Mouse (Mus musculus) frontal cortex, postnatal 10 days (tissue): ENCODE data around the gene Hlf.

Experiments
- DNase-seq, 2 experiments: peaks; one replicate each; pipeline ENCODE4 v3.0.0; 2022; ENCODE audit warnings: low spot score in 2 of 2, mixed read lengths in 1 of 2

The Hlf gene

GRCm38 (mm10) chr11:90370789-90371291 is 19.9 kb downstream of the Hlf start:
- DNase-seq = no peak

- no peak for DNase-seq
Observed at GRCm38 (mm10) chr11:90370367-90370766, 20.3 kb downstream of the Hlf start.

- peak; percentile 89 to 92 for DNase-seq
Observed at GRCm38 (mm10) chr11:90369605-90370004, 21.1 kb downstream of the Hlf start.

GRCm38 (mm10) chr11:90369115-90369514 is 21.6 kb downstream of the Hlf start:
- DNase-seq = no peak

GRCm38 (mm10) chr11:90367894-90368860 is 22.5 kb downstream of the Hlf start:
- no peak for DNase-seq

DNA sequence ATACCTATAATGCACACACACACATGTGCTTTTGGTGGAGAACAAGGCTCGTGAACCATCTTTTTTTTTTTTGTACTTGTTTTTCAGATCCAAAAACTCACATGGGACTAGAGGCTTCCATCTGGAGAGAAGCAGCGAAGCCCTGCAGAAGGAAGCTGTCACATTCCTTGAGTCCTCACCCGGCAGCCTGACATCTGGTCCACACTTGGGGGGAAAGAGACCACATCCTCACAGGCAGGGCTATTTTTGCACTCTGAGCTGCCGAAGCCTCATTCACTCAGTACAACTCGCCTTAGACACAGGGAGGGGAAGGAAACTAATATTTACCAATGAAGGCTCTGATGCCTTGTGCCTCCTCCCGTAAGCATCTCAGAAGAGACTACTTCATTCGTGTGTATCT is 25.8 kb downstream of the Hlf start:
- no peak for DNase-seq

DNA sequence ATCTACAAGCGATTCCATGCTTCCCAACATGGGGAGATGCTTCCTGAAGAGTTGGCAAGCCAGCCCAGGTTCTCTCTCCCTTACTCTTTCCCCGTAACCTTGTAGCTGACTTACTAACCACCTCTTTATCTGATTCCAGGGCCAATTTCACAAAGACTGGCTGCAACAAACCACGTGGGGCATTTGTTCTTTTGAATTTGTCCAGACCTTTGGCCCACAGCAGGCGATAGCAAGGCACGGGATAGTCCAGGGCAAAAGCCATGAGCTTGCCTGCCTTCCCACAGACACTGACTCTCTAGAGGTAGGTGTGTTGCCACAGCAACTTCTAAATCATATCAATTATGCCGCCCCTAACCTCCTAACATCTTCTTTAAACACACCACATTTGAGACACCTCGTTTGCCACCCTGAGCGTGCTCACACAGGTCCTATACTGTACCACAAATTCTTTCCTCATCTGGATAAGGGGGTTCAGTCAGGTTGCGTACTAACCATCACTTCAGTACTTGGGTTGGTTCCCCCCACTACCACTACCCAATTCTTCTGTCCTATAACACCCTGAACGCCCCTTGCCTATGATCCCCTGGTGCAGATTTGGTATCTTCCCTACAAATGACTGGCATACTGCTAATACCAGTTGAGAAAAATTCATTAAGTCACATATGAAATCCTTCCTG is 26.7 kb downstream of the Hlf start:
- no peak for DNase-seq

DNA sequence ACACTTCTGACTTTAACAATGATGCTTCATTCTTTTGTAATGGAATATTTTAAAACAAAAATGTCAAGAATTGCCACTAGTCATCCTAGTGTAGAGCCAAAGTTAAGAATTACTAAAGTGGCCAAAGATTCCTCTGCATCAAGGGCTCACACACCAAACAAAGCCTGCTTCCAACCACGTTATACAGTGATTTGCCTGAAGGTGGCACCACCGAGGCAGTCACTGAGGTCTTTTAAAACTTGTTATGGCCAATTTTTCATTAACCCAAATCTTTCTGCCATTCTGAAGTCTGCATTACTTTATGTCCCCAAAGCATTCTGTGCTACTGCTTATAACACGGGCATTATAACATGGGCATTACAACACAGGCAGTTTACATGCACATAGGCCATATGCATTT is 27.3 kb downstream of the Hlf start:
- no peak for DNase-seq

- DNase-seq = no peak
Observed at GRCm38 (mm10) chr11:90360536-90360935, 30.2 kb downstream of the Hlf start.

GRCm38 (mm10) chr11:90358063-90358462 is 32.6 kb downstream of the Hlf start:
- DNase-seq = no peak

- DNase-seq = no peak
Observed at GRCm38 (mm10) chr11:90357371-90357770, 33.3 kb downstream of the Hlf start.

DNA sequence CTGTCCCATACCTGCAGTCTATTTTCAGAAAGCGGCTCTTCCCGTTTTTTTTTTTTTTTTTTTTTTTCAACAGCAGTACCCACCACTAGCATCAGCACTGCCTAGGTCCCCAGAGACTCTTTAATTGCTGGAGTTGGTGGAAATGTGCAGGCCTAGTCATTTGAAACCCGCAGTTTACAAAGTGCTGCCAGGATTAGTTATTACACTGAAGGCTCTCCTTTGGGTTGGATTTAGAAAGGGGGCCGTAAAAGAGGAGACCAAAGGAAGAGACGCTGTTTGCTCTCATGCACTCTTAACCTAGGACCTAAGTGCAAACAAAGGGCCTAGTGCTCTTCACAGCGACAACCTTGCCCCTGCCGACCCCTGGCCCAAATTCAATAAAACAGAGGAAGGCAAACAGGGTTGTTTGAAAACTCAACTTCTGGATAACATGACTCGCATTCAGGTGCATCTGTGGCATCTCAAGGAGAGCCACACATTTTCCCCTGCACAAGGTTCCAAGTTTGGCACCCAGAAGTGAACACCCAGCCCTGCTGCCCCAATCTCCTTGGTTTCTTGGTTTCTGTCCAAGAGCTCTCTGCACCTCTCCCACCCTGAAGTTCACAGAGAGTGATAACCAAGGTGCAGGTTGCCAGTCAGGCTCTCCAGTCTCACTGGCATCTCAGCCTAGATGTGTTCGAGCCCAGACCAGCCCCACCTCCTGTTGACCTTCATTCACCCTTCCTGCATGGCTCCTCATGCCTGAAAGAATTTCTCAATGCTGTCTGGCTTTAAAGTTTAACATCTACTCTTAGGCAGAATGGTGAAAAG is 34.0 kb downstream of the Hlf start:
- DNase-seq = no peak

GRCm38 (mm10) chr11:90356036-90356435 is 34.7 kb downstream of the Hlf start:
- DNase-seq = no peak

- no peak for DNase-seq
Observed at GRCm38 (mm10) chr11:90355270-90355681, 35.4 kb downstream of the Hlf start.

DNA sequence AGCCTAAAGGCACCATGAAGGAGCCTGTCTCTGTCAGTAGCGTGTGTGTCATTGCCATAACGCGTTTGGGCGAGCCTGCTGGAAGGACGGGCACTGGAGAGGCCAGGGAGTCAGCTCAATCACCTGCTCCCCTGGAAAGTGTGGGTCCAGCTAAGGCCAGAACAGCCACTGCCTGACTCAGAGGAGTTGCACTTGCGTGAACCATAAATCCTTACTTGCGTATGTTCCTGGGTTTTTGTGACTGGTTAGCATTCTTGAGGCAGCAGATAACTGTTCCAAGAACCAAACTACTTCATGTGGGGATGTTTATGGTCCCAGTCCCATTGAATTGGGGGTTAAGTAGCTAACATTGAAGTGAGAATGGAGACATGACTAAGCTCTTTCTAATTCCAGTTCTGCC is 38.0 kb downstream of the Hlf start:
- DNase-seq = no peak

- DNase-seq = no peak
Observed at GRCm38 (mm10) chr11:90350153-90350512, 40.6 kb downstream of the Hlf start.

GRCm38 (mm10) chr11:90349486-90350152 is 41.1 kb downstream of the Hlf start:
- DNase-seq = no peak

DNA sequence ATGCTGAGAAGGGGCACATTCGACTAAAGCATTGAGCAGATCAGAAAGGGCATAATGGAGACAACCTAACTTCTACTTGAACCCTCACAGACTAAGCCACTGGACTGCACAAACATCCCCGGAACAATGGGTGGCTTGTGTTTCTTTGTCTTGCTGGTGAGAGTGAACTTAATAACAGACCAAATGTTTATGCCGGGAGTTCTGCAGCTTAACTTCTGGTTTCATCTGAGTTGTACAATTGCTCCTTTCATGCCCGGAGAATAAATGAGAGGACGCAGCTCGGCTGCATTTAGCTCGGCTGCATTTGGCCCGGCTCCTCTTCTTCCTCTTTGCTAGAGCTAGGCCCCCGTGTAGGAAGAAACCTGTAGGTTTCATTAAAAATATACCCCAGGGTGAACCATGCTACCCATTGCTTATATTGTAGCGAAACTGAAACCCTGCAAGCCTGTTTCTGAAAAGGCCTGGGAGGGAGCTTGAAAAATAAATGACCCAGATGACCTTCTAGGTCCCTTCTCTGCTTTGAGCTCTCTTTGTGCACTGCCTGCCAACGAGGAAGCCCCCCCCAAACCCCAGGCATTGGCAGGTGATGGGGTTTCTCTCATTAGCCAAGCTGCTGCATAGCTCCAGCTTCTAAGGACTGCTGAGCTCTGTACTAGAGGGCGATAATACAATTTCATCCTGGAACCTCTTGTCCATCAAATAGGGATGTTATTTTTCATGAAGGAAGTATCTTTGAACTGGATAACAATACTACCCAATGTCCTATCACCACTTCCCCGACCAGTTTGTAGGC is 42.8 kb downstream of the Hlf start:
- DNase-seq = no peak

GRCm38 (mm10) chr11:90345746-90346145 is 44.9 kb downstream of the Hlf start:
- DNase-seq = no peak

DNA sequence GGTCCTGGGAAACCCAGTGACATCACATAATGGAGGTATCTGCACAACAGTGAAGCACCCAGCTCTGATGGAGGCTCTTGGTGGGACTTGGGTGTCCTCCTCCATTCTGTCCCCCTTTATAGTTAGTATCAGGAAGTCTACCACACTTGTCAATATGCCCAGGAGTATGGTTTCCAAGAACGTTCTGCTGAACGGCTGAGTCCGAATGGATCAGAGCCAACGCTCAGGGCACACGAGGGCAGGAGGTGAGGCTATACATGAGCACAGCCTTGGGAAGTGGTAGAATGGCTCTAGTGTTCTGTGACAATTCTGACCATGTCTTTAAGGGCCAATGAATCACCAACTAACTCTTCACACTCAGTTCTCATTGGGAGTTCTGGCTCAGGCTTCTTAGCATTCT is 47.8 kb downstream of the Hlf start:
- no peak for DNase-seq

- DNase-seq = no peak
Observed at GRCm38 (mm10) chr11:90342267-90342666, 48.4 kb downstream of the Hlf start.
